Mouse (Mus musculus) kidney, postnatal 0 days (tissue): ENCODE data around the gene 4930590J08Rik. TPM values are rescaled to one million over a fixed set of nuclear protein-coding genes. Genes with fewer than 3 reads are reported as not detected.

ENCODE experiments used
- ATAC-seq: fragments of 200-750 bp; cut with Nextera tagmentation; replicated peaks from 2 replicates; pipeline ENCODE4 v1.8.0; 2017; ENCODE audit warnings: low read depth, moderate number of reproducible peaks, moderate TSS enrichment, moderate library complexity; ENCODE audit not compliant: low FRiP score
- DNase-seq: peaks from one replicate; pipeline ENCODE4 v3.0.0-alpha.2; 2016; ENCODE audit warnings: low spot score
- H3K27ac ChIP-seq: fragments of 300-500 bp; sonication (generic); 2 replicates; pipeline ENCODE4 v1.5.1; 2014; ENCODE audit warnings: mild to moderate bottlenecking
- H3K27me3 ChIP-seq: fragments of 300-500 bp; sonication (generic); 2 replicates; pipeline ENCODE4 v1.6.1; 2014; ENCODE audit warnings: low read length, mixed read lengths; ENCODE audit not compliant: insufficient read depth
- H3K36me3 ChIP-seq: fragments of 300-500 bp; sonication (generic); 2 replicates; pipeline ENCODE4 v1.6.1; 2014; ENCODE audit warnings: low read length, mixed read lengths; ENCODE audit not compliant: insufficient read depth
- H3K4me1 ChIP-seq: fragments of 300-500 bp; sonication (generic); replicated peaks from 2 replicates; pipeline ENCODE4 v1.6.1; 2014; ENCODE audit warnings: antibody characterized with exemption, low read length, mixed read lengths; ENCODE audit not compliant: insufficient read depth
- H3K4me2 ChIP-seq: fragments of 300-500 bp; sonication (generic); 2 replicates; pipeline ENCODE4 v1.6.1; 2014; ENCODE audit warnings: mild to moderate bottlenecking, low read length, moderate library complexity, mixed read lengths
- H3K4me3 ChIP-seq: fragments of 300-500 bp; sonication (generic); replicated peaks from 2 replicates; pipeline ENCODE4 v1.5.1; 2014; ENCODE audit warnings: low read depth, low read length
- H3K9ac ChIP-seq: fragments of 300-500 bp; sonication (generic); 2 replicates; pipeline ENCODE4 v1.6.1; 2014; ENCODE audit warnings: low read depth, low read length
- H3K9me3 ChIP-seq: fragments of 300-500 bp; sonication (generic); replicated peaks from 2 replicates; pipeline ENCODE4 v1.6.1; 2016; ENCODE audit warnings: low read length, inconsistent platforms, mixed read lengths
- CTCF ChIP-seq: IDR thresholded peaks from 2 replicates; pipeline ENCODE4 v1.5.1; 2016; ENCODE audit warnings: antibody characterized with exemption, low read depth, mild to moderate bottlenecking, moderate library complexity
- WGBS: fragments of 180-500 bp; shearing (Covaris S2); extraction: QIAGEN DNeasy Blood & Tissue Kit; methylation state at CpG from one replicate; pipeline ENCODE4 v1.1.7; 2014; 5-methylcytosine and 5-hydroxymethylcytosine counted together
- polyA plus RNA-seq: library from polyadenylated mRNA; unstranded; fragments of >200 nt; fragmentation: Nextera tagmentation; extraction: Ambion mirVana; gene quantifications from 2 replicates; pipeline ENCODE4 v1.2.1, GENCODE M21; 2015

4930590J08Rik gene
- polyA plus RNA-seq, 1 experiment from 2014 or later: 0.21 TPM

DNA sequence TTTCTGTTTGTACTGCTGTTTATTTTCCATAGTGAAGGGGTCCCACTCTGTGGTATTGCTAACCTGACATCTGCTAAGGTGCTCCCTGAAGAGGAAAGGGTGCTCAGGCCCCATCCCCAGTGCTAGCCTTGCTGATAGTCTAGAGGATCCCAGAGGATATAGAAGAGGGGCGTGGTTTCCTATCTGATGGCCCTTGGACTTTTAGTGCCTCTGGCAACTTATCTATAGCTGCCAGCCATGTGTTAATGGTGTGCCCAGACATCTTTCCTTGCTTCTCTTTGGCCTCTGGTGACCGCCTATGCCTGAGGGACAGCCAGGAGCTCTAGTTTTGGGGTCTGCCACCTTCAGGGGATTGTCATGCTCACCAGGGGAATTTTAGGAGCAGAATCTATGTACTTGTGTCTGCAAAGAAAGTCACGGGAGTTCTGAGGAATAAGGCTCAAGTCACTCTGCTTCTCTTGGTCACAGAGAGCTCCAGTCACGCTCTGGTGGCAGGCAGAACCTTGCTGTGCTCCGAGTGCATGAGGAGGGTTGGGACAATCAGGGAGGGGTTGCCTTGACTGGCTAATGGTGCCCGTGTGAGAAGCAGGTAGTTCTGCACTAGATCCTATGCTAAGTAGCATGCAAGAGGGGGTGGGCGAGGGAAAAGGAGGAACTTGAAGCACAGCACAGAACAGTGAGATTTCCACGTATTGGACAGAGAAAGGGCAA lies 91.3 kb downstream of the 4930590J08Rik start:
- Histone ChIP-seq H3K9me3 (no peaks in the 10 kb centered on the region), H3K4me2 (no peak overlapping the region), H3K4me3 (no peak overlapping the region), H3K27ac (no peak overlapping the region), H3K4me1 (no peaks in the 10 kb centered on the region), H3K36me3 (0 out of 2 replicates have a peak, but pooled peaks cover 5% of the 10 kb centered on the region), H3K9ac (no peak overlapping the region), H3K27me3 (no peaks in the 10 kb centered on the region)
- DNase-seq: no peak
- TF ChIP-seq CTCF: no peak
- WGBS: 59% methylated on average over 8 of the region's 8 CpGs
- no peak for ATAC-seq

DNA sequence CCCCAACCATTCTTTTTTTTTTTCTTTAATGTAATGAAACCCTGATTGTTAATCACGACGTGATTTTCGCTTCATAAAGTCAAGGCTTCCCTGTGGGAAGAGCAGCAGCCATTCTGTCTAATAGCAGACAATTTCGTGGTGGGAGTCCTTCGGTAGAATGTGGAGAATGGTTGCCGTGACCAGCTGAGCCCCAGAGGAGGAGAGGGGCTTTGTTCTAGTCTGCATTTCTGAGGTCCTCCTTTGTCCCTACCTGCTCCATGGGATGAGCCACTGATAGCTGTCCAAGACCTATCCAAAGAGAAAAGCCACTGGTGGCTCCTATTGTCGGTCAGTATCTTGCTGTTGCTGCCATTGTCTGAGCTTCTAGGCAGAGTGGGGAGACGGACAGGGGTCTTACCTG lies 93.5 kb downstream of the 4930590J08Rik start:
- WGBS: 73% methylated on average over 8 of the region's 8 CpGs
- DNase-seq: no peak

More for the DNA sequence above, 93.5 kb downstream of the 4930590J08Rik start:
- no peaks in the 10 kb centered on the region for H3K4me1 ChIP-seq
- H3K27ac ChIP-seq: no peak overlapping the region
- H3K27me3 ChIP-seq: no peaks in the 10 kb centered on the region
- no peak for ATAC-seq
- no peak overlapping the region for H3K9ac ChIP-seq
- TF ChIP-seq CTCF: no peak
- H3K4me3 ChIP-seq: no peak overlapping the region
- no peaks in the 10 kb centered on the region for H3K9me3 ChIP-seq
- no peak overlapping the region for H3K4me2 ChIP-seq
- no peaks in the 10 kb centered on the region for H3K36me3 ChIP-seq

Other genes with a start within 250 kb of the 4930590J08Rik start
- 106 and 121 TPM in 2 replicates for gene Slc6a6, start 218.8 kb upstream of the 4930590J08Rik start, polyA plus RNA-seq
- 0.68 and 0.72 TPM in 2 replicates for gene Grip2, start 75.6 kb upstream of the 4930590J08Rik start, polyA plus RNA-seq
- 38.3 and 38.6 TPM in 2 replicates for gene Ccdc174, start 24.8 kb upstream of the 4930590J08Rik start, polyA plus RNA-seq
- 11.9 and 12.5 TPM in 2 replicates for gene Fgd5, start 76.1 kb downstream of the 4930590J08Rik start, polyA plus RNA-seq
- gene Nr2c2, start 188.6 kb downstream of the 4930590J08Rik start, polyA plus RNA-seq: 13.9 and 14.1 TPM in 2 replicates